Mouse (Mus musculus): ENCODE measurements around the gene Cfap157. TPM values are rescaled to one million over a fixed set of nuclear protein-coding genes. Genes with fewer than 3 reads are reported as not detected.

Gene Cfap157
- polyA plus RNA-seq (2014; fragmentation: Illumina TruSeq; extraction: RNeasy Lipid Tissue Mini Kit (QIAGEN cat#74804); ENCODE audit: low read depth, low replicate concordance): not detected

GRCm38 (mm10) chr2:32784048-32784681 is at the start of gene Cfap157:
Cfap157 (minus strand) TSS chr2:32784428.

GRCm38 (mm10) chr2:32775359-32776074 is 8.7 kb downstream of the Cfap157 start, which contains the start of the genes Ttc16 and Ptrh1:
Ttc16 (minus strand) TSS chr2:32775633.
Ptrh1 (plus strand) TSS chr2:32775786.

GRCm38 (mm10) chr2:32757056-32757845 is 27.0 kb downstream of the Cfap157 start, which contains the start of gene Tor2a:
Tor2a (plus strand) TSS chr2:32757234.

GRCm38 (mm10) chr2:32740916-32741272 is 43.3 kb downstream of the Cfap157 start, which contains the start of gene 6330409D20Rik:
6330409D20Rik (minus strand) TSS chr2:32741016.

Other genes starting within 250 kb of the Cfap157 start
- 8.8 TPM for gene Fam102a, start 249.1 kb downstream of the Cfap157 start, polyA plus RNA-seq (2014; fragmentation: Illumina TruSeq; extraction: RNeasy Lipid Tissue Mini Kit (QIAGEN cat#74804); ENCODE audit: low read depth, low replicate concordance)
- gene Dpm2, start 213.6 kb downstream of the Cfap157 start, polyA plus RNA-seq (2014; fragmentation: Illumina TruSeq; extraction: RNeasy Lipid Tissue Mini Kit (QIAGEN cat#74804); ENCODE audit: low read depth, low replicate concordance): 1.7 TPM
- gene Pip5kl1, start 209.6 kb downstream of the Cfap157 start, polyA plus RNA-seq (2014; fragmentation: Illumina TruSeq; extraction: RNeasy Lipid Tissue Mini Kit (QIAGEN cat#74804); ENCODE audit: low read depth, low replicate concordance): not detected
- not detected for gene 9430097D07Rik, start 208.7 kb downstream of the Cfap157 start, polyA plus RNA-seq (2014; fragmentation: Illumina TruSeq; extraction: RNeasy Lipid Tissue Mini Kit (QIAGEN cat#74804); ENCODE audit: low read depth, low replicate concordance)
- 0.49 TPM for gene St6galnac4, start 197.3 kb downstream of the Cfap157 start, polyA plus RNA-seq (2014; fragmentation: Illumina TruSeq; extraction: RNeasy Lipid Tissue Mini Kit (QIAGEN cat#74804); ENCODE audit: low read depth, low replicate concordance)
- gene St6galnac6, start 184.7 kb downstream of the Cfap157 start, polyA plus RNA-seq (2014; fragmentation: Illumina TruSeq; extraction: RNeasy Lipid Tissue Mini Kit (QIAGEN cat#74804); ENCODE audit: low read depth, low replicate concordance): 1.4 TPM
- 3.7 TPM for gene Ak1, start 162.7 kb downstream of the Cfap157 start, polyA plus RNA-seq (2014; fragmentation: Illumina TruSeq; extraction: RNeasy Lipid Tissue Mini Kit (QIAGEN cat#74804); ENCODE audit: low read depth, low replicate concordance)
- 6.9 TPM for gene Eng, start 137.8 kb downstream of the Cfap157 start, polyA plus RNA-seq (2014; fragmentation: Illumina TruSeq; extraction: RNeasy Lipid Tissue Mini Kit (QIAGEN cat#74804); ENCODE audit: low read depth, low replicate concordance)
- gene Fpgs, start 80.3 kb downstream of the Cfap157 start, polyA plus RNA-seq (2014; fragmentation: Illumina TruSeq; extraction: RNeasy Lipid Tissue Mini Kit (QIAGEN cat#74804); ENCODE audit: low read depth, low replicate concordance): 3.5 TPM
- 42.3 TPM for gene Cdk9, start 71.4 kb downstream of the Cfap157 start, polyA plus RNA-seq (2014; fragmentation: Illumina TruSeq; extraction: RNeasy Lipid Tissue Mini Kit (QIAGEN cat#74804); ENCODE audit: low read depth, low replicate concordance)
- gene Sh2d3c, start 63.4 kb downstream of the Cfap157 start, polyA plus RNA-seq (2014; fragmentation: Illumina TruSeq; extraction: RNeasy Lipid Tissue Mini Kit (QIAGEN cat#74804); ENCODE audit: low read depth, low replicate concordance): not detected
- not detected for gene 6330409D20Rik, start 43.4 kb downstream of the Cfap157 start, polyA plus RNA-seq (2014; fragmentation: Illumina TruSeq; extraction: RNeasy Lipid Tissue Mini Kit (QIAGEN cat#74804); ENCODE audit: low read depth, low replicate concordance)
- 0.85 TPM for gene Tor2a, start 27.2 kb downstream of the Cfap157 start, polyA plus RNA-seq (2014; fragmentation: Illumina TruSeq; extraction: RNeasy Lipid Tissue Mini Kit (QIAGEN cat#74804); ENCODE audit: low read depth, low replicate concordance)
- gene Ttc16, start 8.8 kb downstream of the Cfap157 start, polyA plus RNA-seq (2014; fragmentation: Illumina TruSeq; extraction: RNeasy Lipid Tissue Mini Kit (QIAGEN cat#74804); ENCODE audit: low read depth, low replicate concordance): not detected
- gene Ptrh1, start 8.6 kb downstream of the Cfap157 start, polyA plus RNA-seq (2014; fragmentation: Illumina TruSeq; extraction: RNeasy Lipid Tissue Mini Kit (QIAGEN cat#74804); ENCODE audit: low read depth, low replicate concordance): 0.53 TPM
- 2.1 TPM for gene Stxbp1, start 62.8 kb upstream of the Cfap157 start, polyA plus RNA-seq (2014; fragmentation: Illumina TruSeq; extraction: RNeasy Lipid Tissue Mini Kit (QIAGEN cat#74804); ENCODE audit: low read depth, low replicate concordance)
- gene Fam129b, start 91.7 kb upstream of the Cfap157 start, polyA plus RNA-seq (2014; fragmentation: Illumina TruSeq; extraction: RNeasy Lipid Tissue Mini Kit (QIAGEN cat#74804); ENCODE audit: low read depth, low replicate concordance): 1.1 TPM
- 88.9 TPM for gene Rpl12, start 177.1 kb upstream of the Cfap157 start, polyA plus RNA-seq (2014; fragmentation: Illumina TruSeq; extraction: RNeasy Lipid Tissue Mini Kit (QIAGEN cat#74804); ENCODE audit: low read depth, low replicate concordance)
- 3.9 TPM for gene Lrsam1, start 177.2 kb upstream of the Cfap157 start, polyA plus RNA-seq (2014; fragmentation: Illumina TruSeq; extraction: RNeasy Lipid Tissue Mini Kit (QIAGEN cat#74804); ENCODE audit: low read depth, low replicate concordance)
- gene Slc2a8, start 197.7 kb upstream of the Cfap157 start, polyA plus RNA-seq (2014; fragmentation: Illumina TruSeq; extraction: RNeasy Lipid Tissue Mini Kit (QIAGEN cat#74804); ENCODE audit: low read depth, low replicate concordance): not detected

Data from kidney, adult 10 weeks (tissue).